Mouse (Mus musculus) layer of hippocampus, adult 6 months (tissue): ENCODE data around the gene Mrgprx1. TPM values are rescaled to one million over a fixed set of nuclear protein-coding genes. Genes with fewer than 3 reads are reported as not detected.

Experiments used
- long read RNA-seq, 2 experiments: library from polyadenylated mRNA; unstranded; transcript quantifications; one replicate each; pipeline ENCODE4 v2.0.0; 2019 to 2020
- polyA plus RNA-seq: library from polyadenylated mRNA; unstranded; fragments of <200 nt; fragmentation: Nextera tagmentation; gene quantifications from 2 replicates; pipeline ENCODE4 v1.2.3, GENCODE M21; 2021

Gene Mrgprx1
- polyA plus RNA-seq: not detected in 2 replicates
- long read RNA-seq, experiment 1: 0 reads
- long read RNA-seq, experiment 2: 0 reads

GRCm38 (mm10) chr7:48027497-48027896 lies at the start of gene Mrgprx1:
Gene Mrgprx1 (minus strand): TSS chr7:48027597.

GRCm38 (mm10) chr7:47981995-47982394 lies 45.4 kb downstream of the Mrgprx1 start, which contains the start of gene Mrgpra4:
Gene Mrgpra4 (minus strand): TSS chr7:47982095.

Other genes starting within 250 kb of the Mrgprx1 start
- not detected in 2 replicates for gene Mrgpra4, start 45.5 kb downstream of the Mrgprx1 start, polyA plus RNA-seq
- not detected in 2 replicates for gene Mrgprb5, start 141.4 kb upstream of the Mrgprx1 start, polyA plus RNA-seq
- gene Mrgprb4, start 171.7 kb upstream of the Mrgprx1 start, polyA plus RNA-seq: not detected in 2 replicates